In genomic region chr4:120725516-120726090, GRCm38 (mm10) we compare ENCODE assay signal across 12 mouse cellular contexts. TPM values are rescaled to one million over a fixed set of nuclear protein-coding genes. Genes with fewer than 3 reads are reported as not detected.
DNase-seq lines count a peak whose midpoint lies in the region.
"Had no signal": no experiment of that assay in that cellular context is flagged by ENCODE, and none has a peak within 500 bp of the region (broad histone marks: within the 10 kb centered on the region; RNA-seq: fewer than 3 reads in every experiment).

No protein-coding gene starts in this region.

- DNase-seq in heart, adult 11 months: peak; percentile 94
- DNase-seq in heart, adult 9 months (ENCODE audit: low spot score in 2 of 2): no peak
- peak; percentile 53 for DNase-seq in lung, postnatal 10 days
- no peak for DNase-seq in lung, adult 18-20 months
- DNase-seq in embryo, embryonic 11 days: peak; percentile 27
- peak; percentile 23 for DNase-seq in mesoderm, embryonic 11.5 days (ENCODE audit: low read depth, low spot score)
- DNase-seq in right cerebral cortex, postnatal 4 days: no peak
- DNase-seq in layer of hippocampus, postnatal 36 days: no peak
- DNase-seq: cerebellum, adult 9-10 months; kidney, postnatal 36 days; retina, postnatal 1 day; thymus, postnatal 36 days had no signal

RNA-seq across cellular contexts. Expression of gene Kcnq4, which starts 22.8 kb away (rescaled TPM):
- 1 to 10 TPM; 4.7 to 4.8 TPM for total RNA-seq in layer of hippocampus, postnatal 36 days (2021)

RNA-seq across cellular contexts. Expression of gene Cited4, which starts 59.2 kb away (rescaled TPM):
- 1 to 10 TPM; 1.6 to 1.8 TPM for total RNA-seq in layer of hippocampus, postnatal 36 days (2021)

Comparison
In these comparisons a context has a peak if more than half of its experiments do, and no peak if none do; other contexts are left out.
1. DNase-seq: peak in heart, adult 11 months (single experiment), lung, postnatal 10 days (single experiment), embryo, embryonic 11 days (single experiment) and mesoderm, embryonic 11.5 days (single experiment); none in heart, adult 9 months (0 of 2), lung, adult 18-20 months (0 of 2), right cerebral cortex, postnatal 4 days (single experiment) and layer of hippocampus, postnatal 36 days (0 of 2).